Mouse (Mus musculus) adipose tissue, adult 10 weeks (tissue): Measurements from ENCODE around the gene Prpf38b. TPM values are rescaled to one million over a fixed set of nuclear protein-coding genes. Genes with fewer than 3 reads are reported as not detected.

ENCODE experiments used
- polyA plus RNA-seq: library from polyadenylated mRNA; stranded (reverse); fragments of 350-450 nt; fragmentation: Illumina TruSeq; extraction: RNeasy Lipid Tissue Mini Kit (QIAGEN cat#74804); gene quantifications from one replicate; pipeline ENCODE4 v1.2.3, GENCODE M21; 2014; ENCODE audit warnings: low read depth, low replicate concordance

Prpf38b gene
- 117 TPM for polyA plus RNA-seq

GRCm38 (mm10) chr3:108911548-108912413, at the start of gene Prpf38b:
Gene Prpf38b (minus strand): TSS chr3:108911727.

GRCm38 (mm10) chr3:108940001-108940633, 28.6 kb upstream of the Prpf38b start, which contains the start of gene Gm9857:
Gene Gm9857 (minus strand): TSS chr3:108940445.

GRCm38 (mm10) chr3:108939573-108939972, 28.0 kb upstream of the Prpf38b start, which contains the start of gene Henmt1:
Gene Henmt1 (plus strand): TSS chr3:108939873.

GRCm38 (mm10) chr3:108889908-108890307, 21.6 kb downstream of the Prpf38b start, which contains the start of gene Fndc7:
Gene Fndc7 (minus strand): TSS chr3:108890008.

Other genes with a start within 250 kb of the Prpf38b start
- 3.9 TPM for gene Gpsm2, start 189.4 kb downstream of the Prpf38b start, polyA plus RNA-seq
- gene Aknad1, start 172.1 kb downstream of the Prpf38b start, polyA plus RNA-seq, result 0.37 TPM
- 47.8 TPM for gene Stxbp3, start 71.2 kb downstream of the Prpf38b start, polyA plus RNA-seq
- gene Fndc7, start 21.7 kb downstream of the Prpf38b start, polyA plus RNA-seq, result 6.6 TPM
- 1.6 TPM for gene Henmt1, start 28.1 kb upstream of the Prpf38b start, polyA plus RNA-seq
- not detected for gene Gm9857, start 28.7 kb upstream of the Prpf38b start, polyA plus RNA-seq
- 38.6 TPM for gene Fam102b, start 115.9 kb upstream of the Prpf38b start, polyA plus RNA-seq
- not detected for gene Slc25a54, start 168.7 kb upstream of the Prpf38b start, polyA plus RNA-seq
- gene Slc25a24, start 211.4 kb upstream of the Prpf38b start, polyA plus RNA-seq, result 9.3 TPM